Mouse (Mus musculus) ES-Bruce4 (cell line): ENCODE measurements around the gene Rbpj.

Source experiments
- CTCF ChIP-seq: IDR thresholded peaks from one replicate; pipeline ENCODE4 v1.8.1; 2011; ENCODE audit warnings: low read depth, low read length
- POLR2A ChIP-seq: IDR thresholded peaks from one replicate; pipeline ENCODE4 v1.8.1; 2011; ENCODE audit warnings: low read length; ENCODE audit not compliant: insufficient read depth

- TF ChIP-seq POLR2A (no peak), CTCF (no peak)
Measured at GRCm38 (mm10) chr5:53514959-53515612, 49.1 kb downstream of the Rbpj start.
